Mouse (Mus musculus) natural killer cell, adult 2 months (primary cell): ENCODE data around the gene Camk2n1.
A peak's percentile ranks its signal among the peaks of the same experiment; 100 is the strongest.

Source experiments
- DNase-seq, 2 experiments: peaks; one replicate each; pipeline ENCODE4 v3.0.0; 2022; ENCODE audit warnings: low spot score in 2 of 2

The Camk2n1 gene

GRCm38 (mm10) chr4:138464667-138465353 lies 10.7 kb downstream of the Camk2n1 start:
- peak; percentile 22 to 36 for DNase-seq

- DNase-seq: no peak
These were observed 11.3 kb downstream of the Camk2n1 start for GRCm38 (mm10) chr4:138465446-138465845.

GRCm38 (mm10) chr4:138466690-138467089 lies 12.6 kb downstream of the Camk2n1 start:
- DNase-seq: no peak

GRCm38 (mm10) chr4:138467451-138467850 lies 13.3 kb downstream of the Camk2n1 start:
- DNase-seq: no peak

- no peak for DNase-seq
These were observed 15.0 kb downstream of the Camk2n1 start for GRCm38 (mm10) chr4:138469080-138469479.

GRCm38 (mm10) chr4:138471241-138471640 lies 17.1 kb downstream of the Camk2n1 start:
- no peak for DNase-seq

- no peak for DNase-seq
These were observed 25.5 kb downstream of the Camk2n1 start for GRCm38 (mm10) chr4:138479595-138479994.

- DNase-seq: no peak
These were observed 26.8 kb downstream of the Camk2n1 start for GRCm38 (mm10) chr4:138480962-138481361.

- DNase-seq: no peak
These were observed 28.6 kb downstream of the Camk2n1 start for GRCm38 (mm10) chr4:138482721-138483120.

GRCm38 (mm10) chr4:138488241-138488640 lies 34.1 kb downstream of the Camk2n1 start:
- DNase-seq: no peak

GRCm38 (mm10) chr4:138491088-138491487 lies 37.0 kb downstream of the Camk2n1 start:
- no peak for DNase-seq

- DNase-seq: no peak
These were observed 39.3 kb downstream of the Camk2n1 start for GRCm38 (mm10) chr4:138493161-138494001.

- DNase-seq: no peak
These were observed 40.8 kb downstream of the Camk2n1 start for GRCm38 (mm10) chr4:138494905-138495304.

GRCm38 (mm10) chr4:138495775-138496174 lies 41.7 kb downstream of the Camk2n1 start:
- no peak for DNase-seq

- DNase-seq: no peak
These were observed 42.8 kb downstream of the Camk2n1 start for GRCm38 (mm10) chr4:138496746-138497520.

- DNase-seq: no peak
These were observed 45.9 kb downstream of the Camk2n1 start for GRCm38 (mm10) chr4:138499856-138500645.

GRCm38 (mm10) chr4:138501048-138501447 lies 46.9 kb downstream of the Camk2n1 start:
- DNase-seq: no peak

GRCm38 (mm10) chr4:138504632-138505101 lies 50.6 kb downstream of the Camk2n1 start:
- DNase-seq: no peak

GRCm38 (mm10) chr4:138505171-138505870 lies 51.2 kb downstream of the Camk2n1 start:
- DNase-seq: no peak

GRCm38 (mm10) chr4:138507903-138508302 lies 53.8 kb downstream of the Camk2n1 start:
- no peak for DNase-seq
